ENCODE assay signal across 9 mouse cellular contexts in genomic region chr5:140743706-140744131, GRCm38 (mm10). TPM values are rescaled to one million over a fixed set of nuclear protein-coding genes. Genes with fewer than 3 reads are reported as not detected.
DNase-seq lines count a peak whose midpoint lies in the region; ATAC-seq and TF ChIP-seq lines count a peak whose summit lies in the region.
"Had no signal": no experiment of that assay in that cellular context is flagged by ENCODE, and none has a peak within 500 bp of the region (broad histone marks: within the 10 kb centered on the region; RNA-seq: fewer than 3 reads in every experiment).

No protein-coding gene starts in this region.

- H3K4me1 ChIP-seq in heart, embryonic 10.5 days, result 0 out of 2 replicates have a peak, but pooled peaks cover 5% of the 10 kb centered on the region
- no peaks in the 10 kb centered on the region for H3K4me1 ChIP-seq in heart, embryonic 12.5 days (replicated peaks)
- H3K4me1 ChIP-seq in thymus, adult 2 months (replicated peaks; ENCODE audit: control insufficient read depth, insufficient read depth, low read length), result peaks cover under 1% of the 10 kb centered on the region; the same call in 1 of the 2 replicates
- H3K4me1 ChIP-seq in forebrain, postnatal 0 days (ENCODE audit: insufficient read depth), result no peaks in the 10 kb centered on the region

- 0 out of 2 replicates have a peak, but pooled peaks have one; percentile 32 for TF ChIP-seq CTCF in thymus, adult 2 months (IDR thresholded peaks at IDR 0.05; ENCODE audit: borderline replicate concordance, control insufficient read depth, extremely low read depth, insufficient read depth, low read length, poor library complexity)
- TF ChIP-seq CTCF in forebrain, postnatal 0 days (IDR thresholded peaks at IDR 0.05; ENCODE audit: low read depth), result peak; percentile 33; the same call in 1 of the 2 replicates

- no peak overlapping the region for H3K4me2 ChIP-seq in heart, embryonic 12.5 days
- H3K4me2 ChIP-seq in forebrain, postnatal 0 days (ENCODE audit: low read depth), result no peak overlapping the region
- H3K4me2 ChIP-seq: limb, embryonic 13.5 days had no signal

- no peaks in the 10 kb centered on the region for H3K36me3 ChIP-seq in heart, embryonic 10.5 days
- no peaks in the 10 kb centered on the region for H3K36me3 ChIP-seq in heart, embryonic 12.5 days
- H3K36me3 ChIP-seq in thymus, adult 2 months (ENCODE audit: control insufficient read depth, insufficient read depth, low read length), result no peaks in the 10 kb centered on the region
- H3K36me3 ChIP-seq in forebrain, postnatal 0 days (ENCODE audit: insufficient read depth), result no peaks in the 10 kb centered on the region
- H3K36me3 ChIP-seq: limb, embryonic 13.5 days had no signal

- no peak for DNase-seq in heart, embryonic 10.5 days (ENCODE audit: low spot score)
- DNase-seq in thymus, adult 2 months, result peak; percentile 13
- DNase-seq in thymus, postnatal 10 days (ENCODE audit: low spot score in 2 of 2), result no peak
- DNase-seq in forebrain, postnatal 0 days, result peak; percentile 66
- DNase-seq in retina, postnatal 1 day, result peak; percentile 26
- no peak for DNase-seq in left cerebral cortex, adult 9 months (ENCODE audit: low spot score in 2 of 2)

- H3K27me3 ChIP-seq in heart, embryonic 10.5 days (ENCODE audit: insufficient read depth, poor library complexity, severe bottlenecking), result peaks cover 8% of the 10 kb centered on the region
- no peaks in the 10 kb centered on the region for H3K27me3 ChIP-seq in heart, embryonic 12.5 days (replicated peaks)
- H3K27me3 ChIP-seq in thymus, adult 2 months (ENCODE audit: control insufficient read depth, insufficient read depth, low read length), result no peaks in the 10 kb centered on the region
- no peaks in the 10 kb centered on the region for H3K27me3 ChIP-seq in forebrain, postnatal 0 days (ENCODE audit: insufficient read depth, low read length)
- H3K27me3 ChIP-seq: limb, embryonic 13.5 days had no signal

- H3K27ac ChIP-seq in heart, embryonic 10.5 days, result peak overlapping the region; percentile 23
- H3K27ac ChIP-seq in heart, embryonic 12.5 days (ENCODE audit: poor library complexity, severe bottlenecking), result no peak overlapping the region
- no peak overlapping the region for H3K27ac ChIP-seq in thymus, adult 2 months (ENCODE audit: control insufficient read depth, insufficient read depth, low read length)
- no peak overlapping the region for H3K27ac ChIP-seq in forebrain, postnatal 0 days (ENCODE audit: low read depth, low read length)
- H3K27ac ChIP-seq: limb, embryonic 13.5 days had no signal

- ATAC-seq in heart, embryonic 12.5 days (ENCODE audit: insufficient number of reproducible peaks, low FRiP score), result no peak
- ATAC-seq in forebrain, postnatal 0 days, result peak; percentile 91
- ATAC-seq in inflammation-experienced regulatory T-cells, adult 6 months, result no peak

- TF ChIP-seq POLR2A in thymus, adult 2 months (IDR thresholded peaks at IDR 0.05; ENCODE audit: control insufficient read depth, extremely low read depth, insufficient read depth, low read length, poor library complexity), result no peak

- no peak overlapping the region; the same call in 1 of the 2 replicates for H3K4me3 ChIP-seq in heart, embryonic 10.5 days
- no peak overlapping the region for H3K4me3 ChIP-seq in heart, embryonic 12.5 days
- no peak overlapping the region for H3K4me3 ChIP-seq in thymus, adult 2 months (ENCODE audit: control insufficient read depth, insufficient read depth, low read length)
- H3K4me3 ChIP-seq in forebrain, postnatal 0 days (ENCODE audit: low read depth, low read length), result no peak overlapping the region
- H3K4me3 ChIP-seq: limb, embryonic 13.5 days had no signal

- H3K9me3 ChIP-seq in heart, embryonic 10.5 days, result no peaks in the 10 kb centered on the region
- no peaks in the 10 kb centered on the region for H3K9me3 ChIP-seq in heart, embryonic 12.5 days (replicated peaks)
- H3K9me3 ChIP-seq in forebrain, postnatal 0 days (ENCODE audit: low read length), result no peaks in the 10 kb centered on the region
- H3K9me3 ChIP-seq: limb, embryonic 13.5 days had no signal

- H3K9ac ChIP-seq in heart, embryonic 12.5 days, result no peak overlapping the region
- H3K9ac ChIP-seq in forebrain, postnatal 0 days, result no peak overlapping the region
- H3K9ac ChIP-seq: limb, embryonic 13.5 days had no signal

- 29% methylated on average over 12 of the region's 12 CpGs for WGBS in heart, embryonic 10.5 days
- WGBS in heart, embryonic 12.5 days, result 28% methylated on average over 12 of the region's 12 CpGs
- 63% methylated on average over 12 of the region's 12 CpGs for WGBS in thymus, adult 2 months
- 27% methylated on average over 12 of the region's 12 CpGs for WGBS in forebrain, postnatal 0 days

RNA-seq across cellular contexts. Expression of gene Amz1, which starts 19.8 kb away (rescaled TPM):
- polyA plus RNA-seq in heart, embryonic 10.5 days (2016; fragmentation: Nextera tagmentation; extraction: Ambion mirVana), result 0.55 and 1.2 TPM in 2 replicates
- polyA plus RNA-seq in heart, embryonic 12.5 days (2016; fragmentation: Nextera tagmentation; extraction: Ambion mirVana), result 0.40 and 0.59 TPM in 2 replicates
- polyA plus RNA-seq in thymus, adult 2 months (2012; rRNA removed), result 10.6 and 13.7 TPM in 2 replicates
- total RNA-seq in forebrain, postnatal 0 days (2014; rRNA removed), result 12.1 and 12.2 TPM in 2 replicates
- polyA plus RNA-seq in forebrain, postnatal 0 days (2015; fragmentation: Nextera tagmentation; extraction: Ambion mirVana), result 8.7 and 14.2 TPM in 2 replicates
- polyA plus RNA-seq in inflammation-experienced regulatory T-cells, adult 6 months (2017; shearing (Covaris generic)), result under 1 TPM; 0.41 to 0.50 (median 0.44) TPM

RNA-seq across cellular contexts. Expression of gene Brat1, which starts 38.9 kb away (rescaled TPM):
- 18.6 and 19.1 TPM in 2 replicates for polyA plus RNA-seq in heart, embryonic 10.5 days (2016; fragmentation: Nextera tagmentation; extraction: Ambion mirVana)
- polyA plus RNA-seq in heart, embryonic 12.5 days (2016; fragmentation: Nextera tagmentation; extraction: Ambion mirVana), result 14.6 and 15.5 TPM in 2 replicates
- polyA plus RNA-seq in thymus, adult 2 months (2012; rRNA removed), result 65.1 and 69.1 TPM in 2 replicates
- total RNA-seq in forebrain, postnatal 0 days (2014; rRNA removed), result 30.0 and 39.1 TPM in 2 replicates
- 15.8 and 17.4 TPM in 2 replicates for polyA plus RNA-seq in forebrain, postnatal 0 days (2015; fragmentation: Nextera tagmentation; extraction: Ambion mirVana)
- 10 to 100 TPM; 14.0 to 14.1 (median 14.1) TPM for polyA plus RNA-seq in inflammation-experienced regulatory T-cells, adult 6 months (2017; shearing (Covaris generic))

RNA-seq across cellular contexts. Expression of gene Iqce, which starts 41.5 kb away (rescaled TPM):
- polyA plus RNA-seq in heart, embryonic 10.5 days (2016; fragmentation: Nextera tagmentation; extraction: Ambion mirVana), result 11.4 and 17.9 TPM in 2 replicates
- 12.4 and 15.7 TPM in 2 replicates for polyA plus RNA-seq in heart, embryonic 12.5 days (2016; fragmentation: Nextera tagmentation; extraction: Ambion mirVana)
- polyA plus RNA-seq in thymus, adult 2 months (2012; rRNA removed), result 30.0 and 31.5 TPM in 2 replicates
- total RNA-seq in forebrain, postnatal 0 days (2014; rRNA removed), result 30.6 TPM in 2 replicates
- polyA plus RNA-seq in forebrain, postnatal 0 days (2015; fragmentation: Nextera tagmentation; extraction: Ambion mirVana), result 19.0 and 27.1 TPM in 2 replicates
- 10 to 100 TPM; 22.6 to 30.2 (median 27.3) TPM for polyA plus RNA-seq in inflammation-experienced regulatory T-cells, adult 6 months (2017; shearing (Covaris generic))

Comparison
In these comparisons a context has a peak if more than half of its experiments do, and no peak if none do; other contexts are left out.
1. DNase-seq: peak in thymus, adult 2 months (single experiment), forebrain, postnatal 0 days (single experiment) and retina, postnatal 1 day (single experiment); none in heart, embryonic 10.5 days (single experiment), thymus, postnatal 10 days (0 of 2) and left cerebral cortex, adult 9 months (0 of 2).